Mouse (Mus musculus): Measurements from ENCODE around the gene St5. TPM values are rescaled to one million over a fixed set of nuclear protein-coding genes. Genes with fewer than 3 reads are reported as not detected.

St5 gene
- polyA plus RNA-seq (2016; fragmentation: Nextera tagmentation; extraction: Ambion mirVana), result 40.3 and 45.3 TPM in 2 replicates

DNA sequence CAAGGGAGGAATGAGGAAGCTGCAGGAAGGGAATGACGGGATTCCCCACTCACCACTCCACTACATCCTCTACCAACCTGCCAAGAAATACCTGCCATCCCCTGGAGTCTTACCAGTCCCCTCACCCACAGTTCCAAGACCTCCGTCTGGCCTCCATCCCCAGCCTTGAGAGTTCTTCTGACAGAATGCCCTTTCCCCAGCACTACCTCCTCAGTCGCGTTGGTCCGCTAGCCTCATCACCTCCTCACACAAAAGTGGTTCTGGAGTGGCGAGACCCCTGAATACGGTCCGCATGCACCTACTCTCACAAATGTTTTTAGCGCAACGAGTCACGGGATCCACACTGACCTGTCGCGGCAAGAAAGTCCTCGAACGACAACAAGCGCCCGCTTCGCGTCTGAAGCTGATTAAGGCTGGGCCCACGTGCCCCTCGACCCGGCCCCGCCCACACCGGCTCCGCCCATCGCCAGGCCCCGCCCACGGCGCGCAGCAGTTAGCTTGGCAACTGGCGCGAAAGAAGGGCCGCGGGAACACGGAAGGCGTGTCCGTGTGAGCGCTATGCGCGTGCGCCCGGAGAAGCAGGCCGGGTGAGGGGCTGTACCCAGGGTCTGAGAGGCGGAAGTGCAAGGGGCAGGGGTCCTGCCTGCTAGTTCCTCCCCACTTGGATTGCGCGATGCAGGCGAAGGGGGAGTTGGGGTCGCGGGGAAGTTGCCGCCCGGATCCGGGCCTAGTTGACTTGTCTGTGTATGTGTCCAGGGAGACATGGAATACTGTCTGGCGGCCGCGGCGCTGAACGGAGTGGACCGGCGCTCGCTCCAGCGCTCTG is at the start of gene St5, which contains the start of gene Akip1:
Gene St5 (minus strand): TSS at position 416 of the 826 bp plus-strand sequence.
Gene Akip1 (plus strand): TSS at position 501 of the 826 bp plus-strand sequence.
- Histone ChIP-seq H3K27me3 (no peaks in the 10 kb centered on the region), H3K4me2 (replicated peaks) (peak within 1 kb of the TSS; percentile 60), H3K4me1 (0 out of 2 replicates have a peak, but pooled peaks cover 2% of the 10 kb centered on the region), H3K9ac (peak within 1 kb of the TSS; percentile 68), H3K4me3 (peak within 1 kb of the TSS; percentile 49), H3K36me3 (no peaks in the 10 kb centered on the region; the same call in 1 of the 2 replicates), H3K27ac (peak within 1 kb of the TSS; percentile 68), H3K9me3 (replicated peaks) (no peaks in the 10 kb centered on the region)
- under 1% methylated on average over 61 of the region's 61 CpGs for WGBS
- ATAC-seq (ENCODE audit: low FRiP score), result peak; percentile 98

GRCm38 (mm10) chr7:109752008-109752925 is 48.9 kb upstream of the St5 start, which contains the start of gene Tmem9b:
TSS of gene Tmem9b (minus strand) at chr7:109752875.
- H3K36me3 ChIP-seq, result no peaks in the 10 kb centered on the region
- H3K4me1 ChIP-seq, result peaks cover 17% of the 10 kb centered on the region
- peak within 1 kb of the TSS; percentile 88 for H3K4me3 ChIP-seq
- WGBS, result under 1% methylated on average over 74 of the region's 74 CpGs
- no peaks in the 10 kb centered on the region for H3K9me3 ChIP-seq (replicated peaks)
- H3K27ac ChIP-seq, result peak within 1 kb of the TSS; percentile 86
- peak; percentile 93 for ATAC-seq (ENCODE audit: low FRiP score)
- H3K27me3 ChIP-seq, result no peaks in the 10 kb centered on the region
- H3K4me2 ChIP-seq (replicated peaks), result peak within 1 kb of the TSS; percentile 91
- peak within 1 kb of the TSS; percentile 91 for H3K9ac ChIP-seq

- peak; percentile 15 for ATAC-seq (ENCODE audit: low FRiP score)
- whole genome bisulfite sequencing, result 4% methylated on average over 13 of the region's 13 CpGs
- H3K4me2 ChIP-seq (replicated peaks), result peak overlapping the region; percentile 91
- H3K4me1 ChIP-seq, result peaks cover 17% of the 10 kb centered on the region
- peak overlapping the region; percentile 86 for H3K27ac ChIP-seq
- H3K9me3 ChIP-seq (replicated peaks), result no peaks in the 10 kb centered on the region
- H3K9ac ChIP-seq, result peak overlapping the region; percentile 91
- H3K36me3 ChIP-seq, result peaks cover 2% of the 10 kb centered on the region
- peak overlapping the region; percentile 88 for H3K4me3 ChIP-seq
- H3K27me3 ChIP-seq, result no peaks in the 10 kb centered on the region
Observed at GRCm38 (mm10) chr7:109751427-109752007, 48.1 kb upstream of the St5 start.

- no peaks in the 10 kb centered on the region for H3K27me3 ChIP-seq
- H3K36me3 ChIP-seq, result peaks cover 30% of the 10 kb centered on the region
Observed at GRCm38 (mm10) chr7:109747747-109748146, 44.3 kb upstream of the St5 start.

DNA sequence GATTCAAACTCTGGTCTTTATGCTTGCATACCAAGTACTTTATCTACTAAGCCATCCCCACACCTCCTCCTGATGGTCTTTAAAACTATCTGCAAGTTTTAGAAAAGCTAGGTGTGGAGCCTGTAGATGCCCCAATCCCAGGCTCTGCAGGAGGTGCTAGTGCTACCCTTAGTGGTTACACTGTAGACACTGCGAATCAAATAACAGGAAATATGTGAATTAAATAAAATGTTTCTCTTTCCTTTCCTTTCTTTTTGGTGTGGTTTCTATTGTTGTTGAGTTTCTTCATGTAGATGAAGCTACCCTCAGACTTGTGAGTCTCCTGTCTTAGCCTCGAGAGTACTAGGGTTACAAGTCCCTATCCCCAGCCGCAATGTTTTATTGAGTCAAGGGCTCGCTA is 38.3 kb upstream of the St5 start:
- Histone ChIP-seq H3K4me3 (no peak overlapping the region), H3K27ac (no peak overlapping the region), H3K9me3 (replicated peaks) (no peaks in the 10 kb centered on the region), H3K9ac (no peak overlapping the region), H3K4me2 (replicated peaks) (no peak overlapping the region), H3K36me3 (peaks cover 59% of the 10 kb centered on the region), H3K4me1 (no peaks in the 10 kb centered on the region), H3K27me3 (no peaks in the 10 kb centered on the region)
- ATAC-seq (ENCODE audit: low FRiP score), result no peak
- WGBS, result 93% methylated on average over 4 of the region's 4 CpGs

More at GRCm38 (mm10) chr7:109747747-109748146, 44.3 kb upstream of the St5 start:
- Histone ChIP-seq H3K9ac (no peak overlapping the region), H3K4me3 (no peak overlapping the region), H3K9me3 (replicated peaks) (no peaks in the 10 kb centered on the region), H3K27ac (no peak overlapping the region), H3K4me1 (peaks cover 8% of the 10 kb centered on the region), H3K4me2 (replicated peaks) (no peak overlapping the region)
- ATAC-seq (ENCODE audit: low FRiP score), result no peak
- WGBS, result 59% methylated on average over 1 of the region's 1 CpGs

DNA sequence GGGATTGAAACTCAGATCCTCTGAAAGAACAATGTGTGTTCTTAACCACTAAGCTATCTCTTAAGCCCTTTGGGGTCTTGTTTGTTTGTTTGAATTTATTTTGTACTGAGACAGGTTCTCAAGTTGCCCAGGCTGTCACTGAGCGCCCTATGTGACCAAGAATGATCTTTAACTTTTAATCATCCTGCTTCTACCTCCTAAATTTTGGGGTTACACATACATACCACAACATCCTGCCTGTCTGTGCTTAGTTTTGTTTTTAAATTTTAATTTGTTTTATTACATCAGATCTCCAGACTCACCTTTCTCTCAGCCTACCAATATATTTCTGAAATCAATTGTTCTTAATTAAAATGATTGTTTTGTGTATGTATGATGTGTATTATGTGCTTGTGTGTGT is 37.7 kb upstream of the St5 start:
- no peaks in the 10 kb centered on the region for H3K4me1 ChIP-seq
- H3K4me3 ChIP-seq, result no peak overlapping the region
- H3K27me3 ChIP-seq, result no peaks in the 10 kb centered on the region
- H3K4me2 ChIP-seq (replicated peaks), result no peak overlapping the region
- no peaks in the 10 kb centered on the region for H3K9me3 ChIP-seq (replicated peaks)
- no peak overlapping the region for H3K9ac ChIP-seq
- ATAC-seq (ENCODE audit: low FRiP score), result no peak
- H3K27ac ChIP-seq, result no peak overlapping the region
- WGBS, result 94% methylated on average over 1 of the region's 1 CpGs
- peaks cover 59% of the 10 kb centered on the region for H3K36me3 ChIP-seq

DNA sequence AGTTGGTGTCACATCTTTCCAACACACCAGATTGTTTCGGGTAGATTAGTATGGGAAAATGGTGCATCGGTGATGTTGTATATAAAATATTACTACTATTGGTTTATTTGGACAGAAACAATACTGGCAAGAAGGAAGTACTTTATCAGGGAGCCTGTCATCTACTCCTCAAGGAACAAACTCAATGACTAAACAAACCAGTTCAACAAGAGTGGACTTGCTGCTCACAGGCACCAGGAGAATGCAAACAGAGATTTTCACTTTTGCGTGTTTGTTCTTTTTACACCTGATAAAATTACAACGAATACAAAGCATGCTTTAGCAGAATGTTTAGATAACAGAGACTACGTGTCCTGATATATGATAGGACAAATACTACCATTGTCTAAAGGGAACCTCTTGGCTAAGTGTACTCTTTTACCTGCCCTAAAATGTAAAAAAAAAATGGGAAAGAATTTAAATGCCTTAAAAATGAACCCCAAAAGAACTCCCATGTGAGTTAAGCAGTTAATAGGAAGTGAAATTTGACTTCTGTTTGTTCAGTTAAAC is 36.5 kb upstream of the St5 start:
- H3K27me3 ChIP-seq, result no peaks in the 10 kb centered on the region
- H3K36me3 ChIP-seq, result peaks cover 61% of the 10 kb centered on the region
- 93% methylated on average over 5 of the region's 5 CpGs for WGBS
- no peak overlapping the region for H3K9ac ChIP-seq
- H3K4me2 ChIP-seq (replicated peaks), result no peak overlapping the region
- no peak overlapping the region for H3K27ac ChIP-seq
- no peak overlapping the region for H3K4me3 ChIP-seq
- no peaks in the 10 kb centered on the region for H3K4me1 ChIP-seq
- no peak for ATAC-seq (ENCODE audit: low FRiP score)
- no peaks in the 10 kb centered on the region for H3K9me3 ChIP-seq (replicated peaks)

- ATAC-seq (ENCODE audit: low FRiP score), result no peak
- 91% methylated on average over 4 of the region's 4 CpGs for WGBS
Observed at GRCm38 (mm10) chr7:109734806-109735205, 31.4 kb upstream of the St5 start.

GRCm38 (mm10) chr7:109731626-109732025 is 28.2 kb upstream of the St5 start, which contains the start of gene Ascl3:
TSS of gene Ascl3 (minus strand) at chr7:109731726.
- peaks cover 13% of the 10 kb centered on the region for H3K36me3 ChIP-seq
- H3K27ac ChIP-seq, result no peak within 1 kb of the TSS
- H3K4me2 ChIP-seq (replicated peaks), result no peak within 1 kb of the TSS
- H3K4me1 ChIP-seq, result peaks cover 3% of the 10 kb centered on the region; the same call in 1 of the 2 replicates
- WGBS, result 92% methylated on average over 5 of the region's 5 CpGs
- no peak within 1 kb of the TSS for H3K4me3 ChIP-seq
- H3K9me3 ChIP-seq (replicated peaks), result no peaks in the 10 kb centered on the region
- H3K9ac ChIP-seq, result no peak within 1 kb of the TSS
- ATAC-seq (ENCODE audit: low FRiP score), result no peak
- no peaks in the 10 kb centered on the region for H3K27me3 ChIP-seq

More at GRCm38 (mm10) chr7:109734806-109735205, 31.4 kb upstream of the St5 start:
- H3K27me3 ChIP-seq, result no peaks in the 10 kb centered on the region
- H3K9ac ChIP-seq, result no peak overlapping the region
- H3K4me3 ChIP-seq, result no peak overlapping the region
- H3K36me3 ChIP-seq, result peaks cover 21% of the 10 kb centered on the region
- H3K27ac ChIP-seq, result no peak overlapping the region
- H3K9me3 ChIP-seq (replicated peaks), result no peaks in the 10 kb centered on the region
- peaks cover 3% of the 10 kb centered on the region; the same call in 1 of the 2 replicates for H3K4me1 ChIP-seq
- H3K4me2 ChIP-seq (replicated peaks), result no peak overlapping the region

GRCm38 (mm10) chr7:109723697-109724096 is 20.3 kb upstream of the St5 start, which contains the start of gene BC051019:
TSS of gene BC051019 (minus strand) at chr7:109723850.
- H3K36me3 ChIP-seq, result no peaks in the 10 kb centered on the region
- no peak within 1 kb of the TSS for H3K4me3 ChIP-seq
- H3K27me3 ChIP-seq, result no peaks in the 10 kb centered on the region
- 94% methylated on average over 5 of the region's 5 CpGs for WGBS
- H3K9me3 ChIP-seq (replicated peaks), result no peaks in the 10 kb centered on the region
- no peak within 1 kb of the TSS for H3K4me2 ChIP-seq (replicated peaks)
- H3K4me1 ChIP-seq, result no peaks in the 10 kb centered on the region
- no peak for ATAC-seq (ENCODE audit: low FRiP score)
- H3K9ac ChIP-seq, result no peak within 1 kb of the TSS
- H3K27ac ChIP-seq, result no peak within 1 kb of the TSS

DNA sequence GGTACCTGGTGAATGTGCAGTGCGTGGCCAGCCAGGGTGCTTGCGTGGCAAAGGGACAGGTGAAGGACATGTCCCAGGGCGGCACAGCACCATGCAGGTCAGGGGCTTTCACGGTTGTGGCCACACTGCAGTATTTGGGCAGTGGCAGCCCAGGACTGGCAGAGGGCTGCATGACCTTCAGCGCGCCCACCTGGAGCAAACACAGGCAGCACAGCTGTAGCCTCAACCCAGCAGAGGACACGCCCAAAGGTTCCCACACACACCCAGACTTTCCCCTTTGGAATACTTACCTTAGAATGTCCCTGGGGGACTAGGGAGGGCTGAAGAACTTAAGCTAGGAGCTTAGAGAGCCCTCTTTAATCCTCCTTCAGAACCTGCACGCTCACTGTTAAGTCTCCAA is 19.7 kb upstream of the St5 start:
- H3K4me2 ChIP-seq (replicated peaks), result no peak overlapping the region
- no peaks in the 10 kb centered on the region for H3K27me3 ChIP-seq
- ATAC-seq (ENCODE audit: low FRiP score), result no peak
- H3K36me3 ChIP-seq, result no peaks in the 10 kb centered on the region
- 96% methylated on average over 8 of the region's 8 CpGs for WGBS
- no peaks in the 10 kb centered on the region for H3K9me3 ChIP-seq (replicated peaks)
- H3K27ac ChIP-seq, result no peak overlapping the region
- H3K4me1 ChIP-seq, result no peaks in the 10 kb centered on the region
- H3K4me3 ChIP-seq, result no peak overlapping the region
- no peak overlapping the region for H3K9ac ChIP-seq

Data from hindbrain, embryonic 12.5 days (tissue).